27 mouse cellular contexts compared by ENCODE assay signal in the genomic region with DNA sequence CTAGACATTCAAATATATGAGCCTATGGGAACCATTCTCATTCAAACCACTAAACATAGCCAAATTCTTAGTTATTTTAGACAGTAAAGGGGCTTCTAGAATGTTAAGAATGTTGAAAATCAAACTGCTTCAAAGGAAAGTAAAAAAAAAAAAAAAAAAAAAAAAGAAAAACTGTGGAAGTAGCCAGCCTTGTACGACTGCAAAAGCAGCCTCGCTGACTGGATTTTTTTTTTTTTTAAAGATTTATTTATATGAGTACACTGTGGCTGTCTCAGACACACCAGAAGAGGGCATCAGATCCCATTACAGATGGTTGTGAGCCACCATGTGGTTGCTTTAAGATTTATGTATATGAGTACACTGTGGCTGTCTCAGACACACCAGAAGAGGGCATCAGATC. TPM values are rescaled to one million over a fixed set of nuclear protein-coding genes. Genes with fewer than 3 reads are reported as not detected.
A peak's percentile ranks its signal among the peaks of the same experiment; 100 is the strongest.
DNase-seq lines count a peak whose midpoint lies in the region; ATAC-seq and TF ChIP-seq lines count a peak whose summit lies in the region.
"Had no signal": no experiment of that assay in that cellular context is flagged by ENCODE, and none has a peak within 500 bp of the region (broad histone marks: within the 10 kb centered on the region; RNA-seq: fewer than 3 reads in every experiment).

No protein-coding gene starts in this region.

- no peak overlapping the region for H3K9ac ChIP-seq in hindbrain, postnatal 0 days (replicated peaks; ENCODE audit: low read length)
- H3K9ac ChIP-seq in hindbrain, embryonic 14.5 days: no peak overlapping the region
- H3K9ac ChIP-seq in midbrain, postnatal 0 days (replicated peaks; ENCODE audit: low read length, poor library complexity, severe bottlenecking): no peak overlapping the region
- no peak overlapping the region for H3K9ac ChIP-seq in midbrain, embryonic 15.5 days
- H3K9ac ChIP-seq: embryonic facial prominence, embryonic 13.5 days; forebrain, embryonic 12.5 days; forebrain, embryonic 15.5 days; hindbrain, embryonic 12.5 days had no signal

- 88% methylated on average over 2 of the region's 2 CpGs for WGBS in hindbrain, postnatal 0 days
- 92% methylated on average over 2 of the region's 2 CpGs for WGBS in hindbrain, embryonic 14.5 days
- 90% methylated on average over 2 of the region's 2 CpGs for WGBS in midbrain, postnatal 0 days
- WGBS in midbrain, embryonic 15.5 days: 96% methylated on average over 2 of the region's 2 CpGs

- no peak overlapping the region for H3K4me2 ChIP-seq in hindbrain, postnatal 0 days (ENCODE audit: low read depth, low read length)
- H3K4me2 ChIP-seq in hindbrain, embryonic 14.5 days (replicated peaks): no peak overlapping the region
- H3K4me2 ChIP-seq in midbrain, postnatal 0 days (ENCODE audit: low read depth, low read length, poor library complexity, severe bottlenecking): no peak overlapping the region
- no peak overlapping the region for H3K4me2 ChIP-seq in midbrain, embryonic 15.5 days
- H3K4me2 ChIP-seq: embryonic facial prominence, embryonic 13.5 days; forebrain, embryonic 12.5 days; forebrain, embryonic 15.5 days; hindbrain, embryonic 12.5 days had no signal

- no peak for ATAC-seq in hindbrain, postnatal 0 days
- ATAC-seq in hindbrain, embryonic 14.5 days (ENCODE audit: low FRiP score): no peak
- ATAC-seq in midbrain, postnatal 0 days (ENCODE audit: low FRiP score): no peak
- ATAC-seq in midbrain, embryonic 15.5 days (replicated peaks): no peak
- ATAC-seq in Patski: no peak
- ATAC-seq: forebrain, embryonic 15.5 days; hindbrain, embryonic 16.5 days; inflammation-experienced regulatory T-cells, adult 6 months had no signal

- no peaks in the 10 kb centered on the region for H3K27me3 ChIP-seq in hindbrain, postnatal 0 days (ENCODE audit: insufficient read depth, low read length)
- no peaks in the 10 kb centered on the region for H3K27me3 ChIP-seq in hindbrain, embryonic 14.5 days (ENCODE audit: control insufficient read depth, insufficient read depth, low read length)
- H3K27me3 ChIP-seq in midbrain, postnatal 0 days (ENCODE audit: insufficient read depth, low read length): no peaks in the 10 kb centered on the region
- H3K27me3 ChIP-seq in midbrain, embryonic 15.5 days (replicated peaks): no peaks in the 10 kb centered on the region
- H3K27me3 ChIP-seq in Patski: no peaks in the 10 kb centered on the region
- H3K27me3 ChIP-seq: embryonic facial prominence, embryonic 13.5 days; forebrain, embryonic 12.5 days; forebrain, embryonic 15.5 days; hindbrain, embryonic 12.5 days had no signal

- in situ Hi-C loops in Patski (cut with MboI; ENCODE audit: low pct_unique_long_range_greater_than_20kb): no loop called here

- no peak overlapping the region for H3K4me3 ChIP-seq in hindbrain, postnatal 0 days (ENCODE audit: low read length)
- no peak overlapping the region for H3K4me3 ChIP-seq in hindbrain, embryonic 14.5 days (replicated peaks; ENCODE audit: low read length)
- H3K4me3 ChIP-seq in layer of hippocampus, adult 2 months: no peak overlapping the region
- no peak overlapping the region for H3K4me3 ChIP-seq in midbrain, postnatal 0 days (ENCODE audit: low read depth, low read length)
- H3K4me3 ChIP-seq in midbrain, embryonic 15.5 days: no peak overlapping the region
- H3K4me3 ChIP-seq: embryonic facial prominence, embryonic 10.5 days; embryonic facial prominence, embryonic 13.5 days; erythroblast, embryonic 14.5 days; forebrain, embryonic 12.5 days; forebrain, embryonic 15.5 days; heart, embryonic 10.5 days; hindbrain, embryonic 12.5 days had no signal

- H3K4me1 ChIP-seq in hindbrain, postnatal 0 days (ENCODE audit: insufficient read depth, low read length): no peaks in the 10 kb centered on the region
- no peaks in the 10 kb centered on the region for H3K4me1 ChIP-seq in hindbrain, embryonic 14.5 days (replicated peaks; ENCODE audit: control insufficient read depth, insufficient read depth, low read length)
- H3K4me1 ChIP-seq in midbrain, postnatal 0 days (ENCODE audit: insufficient read depth, low read length): no peaks in the 10 kb centered on the region
- H3K4me1 ChIP-seq in midbrain, embryonic 15.5 days: no peaks in the 10 kb centered on the region
- H3K4me1 ChIP-seq: embryonic facial prominence, embryonic 10.5 days; embryonic facial prominence, embryonic 13.5 days; forebrain, embryonic 12.5 days; forebrain, embryonic 15.5 days; heart, embryonic 10.5 days; hindbrain, embryonic 12.5 days had no signal

- 0 out of 2 replicates have a peak, but pooled peaks have one; percentile 9 for TF ChIP-seq CTCF in hindbrain, postnatal 0 days (IDR thresholded peaks at IDR 0.05; ENCODE audit: low read depth)
- TF ChIP-seq CTCF in layer of hippocampus, adult 2 months (conservative IDR thresholded peaks at IDR 0.05): peak; percentile 41
- TF ChIP-seq CTCF in midbrain, postnatal 0 days (IDR thresholded peaks at IDR 0.05): peak; percentile 32; the same call in 1 of the 2 replicates
- peak; percentile 35 for TF ChIP-seq CTCF in Patski (IDR thresholded peaks at IDR 0.05)

- no peaks in the 10 kb centered on the region for H3K9me3 ChIP-seq in hindbrain, postnatal 0 days (ENCODE audit: low read length)
- H3K9me3 ChIP-seq in hindbrain, embryonic 14.5 days (ENCODE audit: control insufficient read depth, low read length): no peaks in the 10 kb centered on the region
- H3K9me3 ChIP-seq in midbrain, postnatal 0 days (ENCODE audit: low read length): no peaks in the 10 kb centered on the region
- H3K9me3 ChIP-seq in midbrain, embryonic 15.5 days: no peaks in the 10 kb centered on the region
- H3K9me3 ChIP-seq: embryonic facial prominence, embryonic 10.5 days; embryonic facial prominence, embryonic 13.5 days; forebrain, embryonic 12.5 days; forebrain, embryonic 15.5 days; heart, embryonic 10.5 days; hindbrain, embryonic 12.5 days had no signal

- CTCF ChIA-PET in Patski (lab: Charles Lee): no interaction called here

- peaks cover 15% of the 10 kb centered on the region for H3K36me3 ChIP-seq in hindbrain, postnatal 0 days (ENCODE audit: insufficient read depth, low read length)
- H3K36me3 ChIP-seq in hindbrain, embryonic 14.5 days (replicated peaks; ENCODE audit: control insufficient read depth, insufficient read depth): peaks cover 37% of the 10 kb centered on the region
- H3K36me3 ChIP-seq in midbrain, postnatal 0 days (ENCODE audit: insufficient read depth, low read length): peaks cover 11% of the 10 kb centered on the region; the same call in 1 of the 2 replicates
- peaks cover 9% of the 10 kb centered on the region for H3K36me3 ChIP-seq in midbrain, embryonic 15.5 days (replicated peaks)
- H3K36me3 ChIP-seq: embryonic facial prominence, embryonic 13.5 days had no signal

- POLR2A ChIA-PET in Patski (lab: Charles Lee): no interaction called here

- H3K27ac ChIP-seq in hindbrain, postnatal 0 days: no peak overlapping the region
- H3K27ac ChIP-seq in hindbrain, embryonic 14.5 days: no peak overlapping the region
- H3K27ac ChIP-seq in layer of hippocampus, adult 2 months: no peak overlapping the region
- H3K27ac ChIP-seq in midbrain, postnatal 0 days (ENCODE audit: low read depth, low read length): no peak overlapping the region
- H3K27ac ChIP-seq in midbrain, embryonic 15.5 days: no peak overlapping the region
- H3K27ac ChIP-seq: embryonic facial prominence, embryonic 10.5 days; embryonic facial prominence, embryonic 13.5 days; forebrain, embryonic 12.5 days; forebrain, embryonic 15.5 days; heart, embryonic 10.5 days; hindbrain, embryonic 12.5 days had no signal

- no peak for DNase-seq in hindbrain, postnatal 0 days (ENCODE audit: low spot score)
- no peak for DNase-seq in hindbrain, embryonic 14.5 days (ENCODE audit: low spot score)
- no peak for DNase-seq in layer of hippocampus, adult 2 months (ENCODE audit: low spot score in 2 of 2)
- no peak for DNase-seq in layer of hippocampus, adult 9-11 months
- DNase-seq in midbrain, postnatal 0 days (ENCODE audit: low spot score): no peak
- no peak for DNase-seq in Patski (ENCODE audit: low read depth, low spot score)
- DNase-seq in thymus, postnatal 0 days (ENCODE audit: low spot score): no peak
- DNase-seq: adrenal gland, adult 2 months; adrenal gland, postnatal 25 days; B cell, adult 2 months; cerebellum, adult 11-12 months; cerebellum, adult 8-10 months; cerebellum, postnatal 10 days; cerebellum, postnatal 36 days; embryo, embryonic 11 days; gastrocnemius, postnatal 25 days; heart, adult 18-20 months had no signal

RNA-seq across cellular contexts. Expression of gene Plk4, which starts 6.0 kb away (rescaled TPM):
- 9.3 and 14.0 TPM in 2 replicates for total RNA-seq in hindbrain, postnatal 0 days (2014; rRNA removed)
- polyA plus RNA-seq in hindbrain, postnatal 0 days (2015; fragmentation: Nextera tagmentation; extraction: Ambion mirVana): 13.8 and 14.1 TPM in 2 replicates
- polyA plus RNA-seq in hindbrain, embryonic 14.5 days (2014; fragmentation: Nextera tagmentation; extraction: Ambion mirVana): 12.5 and 14.5 TPM in 2 replicates
- 1 to 10 TPM; 3.8 to 6.0 TPM for total RNA-seq in layer of hippocampus, adult 2 months (2021)
- total RNA-seq in midbrain, postnatal 0 days (2014; rRNA removed): 8.7 and 9.7 TPM in 2 replicates
- 9.2 and 9.6 TPM in 2 replicates for polyA plus RNA-seq in midbrain, postnatal 0 days (2015; fragmentation: Nextera tagmentation; extraction: Ambion mirVana)
- 14.0 and 14.7 TPM in 2 replicates for polyA plus RNA-seq in midbrain, embryonic 15.5 days (2015; fragmentation: Nextera tagmentation; extraction: Ambion mirVana)
- 36.7 TPM for polyA plus RNA-seq in Patski (2021)
- polyA plus RNA-seq in thymus, postnatal 0 days (2015; fragmentation: Nextera tagmentation; extraction: Ambion mirVana): 45.6 and 50.8 TPM in 2 replicates

RNA-seq across cellular contexts. Expression of gene Hspa4l, which starts 49.5 kb away (rescaled TPM):
- 28.5 and 54.8 TPM in 2 replicates for total RNA-seq in hindbrain, postnatal 0 days (2014; rRNA removed)
- polyA plus RNA-seq in hindbrain, postnatal 0 days (2015; fragmentation: Nextera tagmentation; extraction: Ambion mirVana): 56.6 TPM in 2 replicates
- 56.0 and 65.4 TPM in 2 replicates for polyA plus RNA-seq in hindbrain, embryonic 14.5 days (2014; fragmentation: Nextera tagmentation; extraction: Ambion mirVana)
- 100 to 1,000 TPM; 146 to 155 TPM for total RNA-seq in layer of hippocampus, adult 2 months (2021)
- total RNA-seq in midbrain, postnatal 0 days (2014; rRNA removed): 33.2 and 39.5 TPM in 2 replicates
- polyA plus RNA-seq in midbrain, postnatal 0 days (2015; fragmentation: Nextera tagmentation; extraction: Ambion mirVana): 38.8 and 43.1 TPM in 2 replicates
- 49.6 and 53.7 TPM in 2 replicates for polyA plus RNA-seq in midbrain, embryonic 15.5 days (2015; fragmentation: Nextera tagmentation; extraction: Ambion mirVana)
- 97.1 TPM for polyA plus RNA-seq in Patski (2021)
- 22.8 and 25.9 TPM in 2 replicates for polyA plus RNA-seq in thymus, postnatal 0 days (2015; fragmentation: Nextera tagmentation; extraction: Ambion mirVana)

RNA-seq across cellular contexts. Expression of gene Mfsd8, which starts 52.9 kb away (rescaled TPM):
- total RNA-seq in hindbrain, postnatal 0 days (2014; rRNA removed): 6.6 and 11.3 TPM in 2 replicates
- polyA plus RNA-seq in hindbrain, postnatal 0 days (2015; fragmentation: Nextera tagmentation; extraction: Ambion mirVana): 7.3 and 7.8 TPM in 2 replicates
- 12.7 and 13.3 TPM in 2 replicates for polyA plus RNA-seq in hindbrain, embryonic 14.5 days (2014; fragmentation: Nextera tagmentation; extraction: Ambion mirVana)
- 10 to 100 TPM; 19.5 to 24.0 TPM for total RNA-seq in layer of hippocampus, adult 2 months (2021)
- total RNA-seq in midbrain, postnatal 0 days (2014; rRNA removed): 8.5 and 10.2 TPM in 2 replicates
- polyA plus RNA-seq in midbrain, postnatal 0 days (2015; fragmentation: Nextera tagmentation; extraction: Ambion mirVana): 6.7 TPM in 2 replicates
- 11.6 TPM in 2 replicates for polyA plus RNA-seq in midbrain, embryonic 15.5 days (2015; fragmentation: Nextera tagmentation; extraction: Ambion mirVana)
- polyA plus RNA-seq in Patski (2021): 9.1 TPM
- 11.6 and 11.7 TPM in 2 replicates for polyA plus RNA-seq in thymus, postnatal 0 days (2015; fragmentation: Nextera tagmentation; extraction: Ambion mirVana)

RNA-seq across cellular contexts. Expression of gene Abhd18, which starts 53.0 kb away (rescaled TPM):
- total RNA-seq in hindbrain, postnatal 0 days (2014; rRNA removed): 5.0 and 7.2 TPM in 2 replicates
- 8.6 and 13.1 TPM in 2 replicates for polyA plus RNA-seq in hindbrain, postnatal 0 days (2015; fragmentation: Nextera tagmentation; extraction: Ambion mirVana)
- polyA plus RNA-seq in hindbrain, embryonic 14.5 days (2014; fragmentation: Nextera tagmentation; extraction: Ambion mirVana): 10.7 and 11.3 TPM in 2 replicates
- 10 to 100 TPM; 12.2 to 14.5 TPM for total RNA-seq in layer of hippocampus, adult 2 months (2021)
- 14.8 and 15.9 TPM in 2 replicates for total RNA-seq in midbrain, postnatal 0 days (2014; rRNA removed)
- polyA plus RNA-seq in midbrain, postnatal 0 days (2015; fragmentation: Nextera tagmentation; extraction: Ambion mirVana): 8.3 and 8.5 TPM in 2 replicates
- polyA plus RNA-seq in midbrain, embryonic 15.5 days (2015; fragmentation: Nextera tagmentation; extraction: Ambion mirVana): 14.3 and 14.5 TPM in 2 replicates
- polyA plus RNA-seq in Patski (2021): 20.0 TPM
- 8.5 and 12.5 TPM in 2 replicates for polyA plus RNA-seq in thymus, postnatal 0 days (2015; fragmentation: Nextera tagmentation; extraction: Ambion mirVana)
- polyA plus RNA-seq: erythroblast, embryonic 14.5 days had no signal
